Mouse (Mus musculus) lung, embryonic 16.5 days (tissue): Measurements from ENCODE around the gene Cacng4. TPM values are rescaled to one million over a fixed set of nuclear protein-coding genes. Genes with fewer than 3 reads are reported as not detected.

Experiments
- ATAC-seq: fragments of 200-750 bp; cut with Nextera tagmentation; 2 replicates; pipeline ENCODE4 v1.8.0; 2017; ENCODE audit warnings: low read depth, mild to moderate bottlenecking, moderate library complexity
- H3K27ac ChIP-seq: fragments of 300-500 bp; sonication (generic); 2 replicates; pipeline ENCODE4 v1.5.1; 2014; ENCODE audit warnings: mild to moderate bottlenecking, control low read depth, low read length
- H3K27me3 ChIP-seq: fragments of 300-500 bp; sonication (generic); 2 replicates; pipeline ENCODE4 v1.6.1; 2014; ENCODE audit warnings: low read depth, low read length, mixed read lengths; ENCODE audit not compliant: control insufficient read depth, insufficient read depth
- H3K36me3 ChIP-seq: fragments of 300-500 bp; sonication (generic); 2 replicates; pipeline ENCODE4 v1.6.1; 2014; ENCODE audit warnings: low read length; ENCODE audit not compliant: control insufficient read depth, insufficient read depth
- H3K4me1 ChIP-seq: fragments of 300-500 bp; sonication (generic); replicated peaks from 2 replicates; pipeline ENCODE4 v1.6.1; 2014; ENCODE audit warnings: low read length, mixed read lengths; ENCODE audit not compliant: control insufficient read depth, insufficient read depth
- H3K4me2 ChIP-seq: fragments of 300-500 bp; sonication (generic); 2 replicates; pipeline ENCODE4 v1.6.1; 2014; ENCODE audit warnings: low read depth, low read length, control low read depth
- H3K4me3 ChIP-seq: fragments of 300-500 bp; sonication (generic); 2 replicates; pipeline ENCODE4 v1.5.1; 2014; ENCODE audit warnings: mild to moderate bottlenecking, low read length, control low read depth
- H3K9ac ChIP-seq: fragments of 300-500 bp; sonication (generic); 2 replicates; pipeline ENCODE4 v1.6.1; 2014; ENCODE audit warnings: low read length, control low read depth
- H3K9me3 ChIP-seq: fragments of 300-500 bp; sonication (generic); 2 replicates; pipeline ENCODE4 v1.6.1; 2016; ENCODE audit warnings: low read length; ENCODE audit not compliant: control insufficient read depth
- WGBS: fragments of 180-500 bp; shearing (Covaris S2); extraction: QIAGEN DNeasy Blood & Tissue Kit; methylation state at CpG from one replicate; pipeline ENCODE4 v1.1.7; 2014; 5-methylcytosine and 5-hydroxymethylcytosine counted together
- polyA plus RNA-seq: library from polyadenylated mRNA; unstranded; fragments of >200 nt; fragmentation: Nextera tagmentation; extraction: Ambion mirVana; gene quantifications from 2 replicates; pipeline ENCODE4 v1.2.1, GENCODE M21; 2015

Cacng4 gene
- polyA plus RNA-seq, 1 experiment from 2014 or later: 1.1 TPM

- ATAC-seq: no peak
- Histone ChIP-seq H3K27me3 (no peaks in the 10 kb centered on the region), H3K4me2 (no peak overlapping the region), H3K9ac (no peak overlapping the region), H3K4me1 (no peaks in the 10 kb centered on the region), H3K9me3 (no peaks in the 10 kb centered on the region), H3K4me3 (no peak overlapping the region), H3K27ac (no peak overlapping the region), H3K36me3 (no peaks in the 10 kb centered on the region)
- WGBS: 71% methylated on average over 7 of the region's 7 CpGs
Measured at GRCm38 (mm10) chr11:107729141-107729540, 65.2 kb downstream of the Cacng4 start.

- Histone ChIP-seq H3K9me3 (no peaks in the 10 kb centered on the region), H3K4me1 (no peaks in the 10 kb centered on the region), H3K27ac (no peak overlapping the region), H3K36me3 (no peaks in the 10 kb centered on the region), H3K27me3 (no peaks in the 10 kb centered on the region), H3K4me3 (no peak overlapping the region), H3K9ac (no peak overlapping the region), H3K4me2 (no peak overlapping the region)
- WGBS: 50% methylated on average over 13 of the region's 13 CpGs
- ATAC-seq: no peak
Measured at GRCm38 (mm10) chr11:107728073-107728863, 66.1 kb downstream of the Cacng4 start.

- Histone ChIP-seq H3K9ac (no peak overlapping the region), H3K36me3 (no peaks in the 10 kb centered on the region), H3K4me2 (no peak overlapping the region), H3K4me1 (no peaks in the 10 kb centered on the region), H3K27ac (no peak overlapping the region), H3K4me3 (no peak overlapping the region), H3K9me3 (no peaks in the 10 kb centered on the region), H3K27me3 (no peaks in the 10 kb centered on the region)
- no peak for ATAC-seq
- 80% methylated on average over 8 of the region's 8 CpGs for WGBS
Measured at GRCm38 (mm10) chr11:107724603-107725002, 69.8 kb downstream of the Cacng4 start.

- 74% methylated on average over 7 of the region's 7 CpGs for WGBS
Measured at GRCm38 (mm10) chr11:107721057-107721456, 73.3 kb downstream of the Cacng4 start.

GRCm38 (mm10) chr11:107720264-107721021 lies 73.9 kb downstream of the Cacng4 start:
- 76% methylated on average over 9 of the region's 9 CpGs for WGBS
- Histone ChIP-seq H3K9ac (no peak overlapping the region), H3K36me3 (no peaks in the 10 kb centered on the region), H3K27me3 (no peaks in the 10 kb centered on the region), H3K4me3 (no peak overlapping the region), H3K27ac (no peak overlapping the region), H3K4me2 (no peak overlapping the region), H3K9me3 (no peaks in the 10 kb centered on the region), H3K4me1 (no peaks in the 10 kb centered on the region)
- ATAC-seq: no peak

More at GRCm38 (mm10) chr11:107721057-107721456, 73.3 kb downstream of the Cacng4 start:
- Histone ChIP-seq H3K27ac (no peak overlapping the region), H3K9me3 (no peaks in the 10 kb centered on the region), H3K4me1 (no peaks in the 10 kb centered on the region), H3K9ac (no peak overlapping the region), H3K27me3 (no peaks in the 10 kb centered on the region), H3K4me3 (no peak overlapping the region), H3K4me2 (no peak overlapping the region), H3K36me3 (no peaks in the 10 kb centered on the region)
- ATAC-seq: no peak

- Histone ChIP-seq H3K4me3 (no peak within 1 kb of the TSS), H3K36me3 (no peaks in the 10 kb centered on the region), H3K4me2 (no peak within 1 kb of the TSS), H3K27ac (no peak within 1 kb of the TSS), H3K9ac (no peak within 1 kb of the TSS), H3K9me3 (no peaks in the 10 kb centered on the region), H3K4me1 (no peaks in the 10 kb centered on the region), H3K27me3 (no peaks in the 10 kb centered on the region; the same call in 1 of the 2 replicates)
- 69% methylated on average over 16 of the region's 16 CpGs for WGBS
- ATAC-seq: no peak
Measured at GRCm38 (mm10) chr11:107716332-107716938, 77.9 kb downstream of the Cacng4 start, which contains the start of gene Cacng1. TSS of gene Cacng1 (minus strand) at chr11:107716522.

GRCm38 (mm10) chr11:107714368-107714767 lies 80.0 kb downstream of the Cacng4 start:
- Histone ChIP-seq H3K9ac (no peak overlapping the region), H3K27ac (no peak overlapping the region), H3K27me3 (no peaks in the 10 kb centered on the region; the same call in 1 of the 2 replicates), H3K4me1 (no peaks in the 10 kb centered on the region), H3K36me3 (no peaks in the 10 kb centered on the region), H3K4me2 (no peak overlapping the region), H3K9me3 (no peaks in the 10 kb centered on the region), H3K4me3 (no peak overlapping the region)
- WGBS: 83% methylated on average over 7 of the region's 7 CpGs
- no peak for ATAC-seq

GRCm38 (mm10) chr11:107710379-107710778 lies 84.0 kb downstream of the Cacng4 start:
- no peak overlapping the region for H3K27ac ChIP-seq
- H3K36me3 ChIP-seq: no peaks in the 10 kb centered on the region
- 46% methylated on average over 3 of the region's 3 CpGs for WGBS
- no peak overlapping the region for H3K9ac ChIP-seq
- no peak overlapping the region for H3K4me2 ChIP-seq
- H3K27me3 ChIP-seq: no peaks in the 10 kb centered on the region; the same call in 1 of the 2 replicates
- ATAC-seq: no peak
- no peak overlapping the region for H3K4me3 ChIP-seq
- no peaks in the 10 kb centered on the region for H3K4me1 ChIP-seq
- H3K9me3 ChIP-seq: no peaks in the 10 kb centered on the region
